9 mouse cellular contexts compared by ENCODE assay signal in genomic region chr7:80888595-80888994, GRCm38 (mm10). TPM values are rescaled to one million over a fixed set of nuclear protein-coding genes. Genes with fewer than 3 reads are reported as not detected.
A peak's percentile ranks its signal among the peaks of the same experiment; 100 is the strongest.
DNase-seq lines count a peak whose midpoint lies in the region; ATAC-seq and TF ChIP-seq lines count a peak whose summit lies in the region.
"Had no signal": no experiment of that assay in that cellular context is flagged by ENCODE, and none has a peak within 500 bp of the region (broad histone marks: within the 10 kb centered on the region; RNA-seq: fewer than 3 reads in every experiment).

No protein-coding gene starts in this region.

- in situ Hi-C loops in ES-E14 (cut with MboI; ENCODE audit: low sequenced_read_pairs in 2 of 2, unreplicated experiment in 2 of 2): loop anchor here in 1 of 2 experiments (10.0 kb wide), 2 partner anchors 176 to 266 kb away; no protein-coding TSS in a partner anchor

- no peak for DNase-seq in intestine, embryonic 14.5 days (ENCODE audit: low spot score)
- DNase-seq in ES-E14 (ENCODE audit: low read depth, low spot score) (no peak), adipocyte (ENCODE audit: low spot score) (no peak)
- no peak for DNase-seq in embryonic facial prominence, embryonic 14.5 days (ENCODE audit: low spot score)
- DNase-seq in limb, embryonic 14.5 days (ENCODE audit: low spot score): no peak
- DNase-seq in left cerebral cortex, postnatal 14 days (ENCODE audit: low spot score in 2 of 2): no peak

- H3K4me1 ChIP-seq in intestine, embryonic 14.5 days (replicated peaks; ENCODE audit: control insufficient read depth, insufficient read depth, low read length): peaks cover 7% of the 10 kb centered on the region; the same call in 1 of the 2 replicates
- H3K4me1 ChIP-seq in intestine, postnatal 0 days (replicated peaks; ENCODE audit: control insufficient read depth, insufficient read depth, low read length): no peaks in the 10 kb centered on the region
- peaks cover 0 to 7% of the 10 kb centered on the region in 2 experiments; a peak in 2 of 4 replicates for H3K4me1 ChIP-seq in ES-E14 (ENCODE audit: control insufficient read depth in 2 of 2, insufficient read depth in 2 of 2, low read length in 2 of 2, poor library complexity in 1 of 2)
- H3K4me1 ChIP-seq in embryonic facial prominence, embryonic 14.5 days (ENCODE audit: control insufficient read depth, insufficient read depth, low read length): no peaks in the 10 kb centered on the region; the same call in 1 of the 2 replicates
- H3K4me1 ChIP-seq in limb, embryonic 14.5 days (ENCODE audit: control insufficient read depth, insufficient read depth, low read length): peaks cover 12% of the 10 kb centered on the region

- peaks cover 35% of the 10 kb centered on the region for H3K36me3 ChIP-seq in intestine, embryonic 14.5 days (ENCODE audit: control insufficient read depth, insufficient read depth, low read length)
- peaks cover 29% of the 10 kb centered on the region for H3K36me3 ChIP-seq in intestine, postnatal 0 days (ENCODE audit: control insufficient read depth, insufficient read depth)
- H3K36me3 ChIP-seq in ES-E14 (ENCODE audit: control insufficient read depth, insufficient read depth, low read length, poor library complexity, severe bottlenecking): peaks cover 26% of the 10 kb centered on the region
- H3K36me3 ChIP-seq in embryonic facial prominence, embryonic 14.5 days (ENCODE audit: control insufficient read depth, insufficient read depth, low read length): peaks cover 29% of the 10 kb centered on the region
- H3K36me3 ChIP-seq in limb, embryonic 14.5 days (ENCODE audit: control insufficient read depth, insufficient read depth, low read length): peaks cover 34% of the 10 kb centered on the region

- peak overlapping the region; percentile 43; the same call in 1 of the 2 replicates for H3K27ac ChIP-seq in intestine, embryonic 14.5 days (ENCODE audit: low read depth)
- H3K27ac ChIP-seq in intestine, postnatal 0 days (ENCODE audit: low read depth, low read length): no peak overlapping the region
- peak overlapping the region; percentile 46 for H3K27ac ChIP-seq in ES-E14 (ENCODE audit: insufficient read depth, low read depth, low read length, poor library complexity, severe bottlenecking)
- peak overlapping the region; percentile 73 for H3K27ac ChIP-seq in embryonic facial prominence, embryonic 14.5 days (replicated peaks; ENCODE audit: low read depth, low read length)
- H3K27ac ChIP-seq in limb, embryonic 14.5 days (replicated peaks; ENCODE audit: low read depth, low read length): peak overlapping the region; percentile 87
- H3K27ac ChIP-seq: liver, embryonic 14.5 days had no signal

- intact Hi-C loops in left cerebral cortex, postnatal 14 days (cut with DNase I): loop anchor here (10.0 kb wide), 1 partner anchor 266 kb away; no protein-coding TSS in a partner anchor

- H3K4me3 ChIP-seq in intestine, embryonic 14.5 days (ENCODE audit: low read depth, low read length): no peak overlapping the region
- H3K4me3 ChIP-seq in intestine, postnatal 0 days (ENCODE audit: low read depth, low read length): no peak overlapping the region
- peak overlapping the region in 1 of 2 experiments; percentile 43; a peak in 3 of 4 replicates for H3K4me3 ChIP-seq in ES-E14 (ENCODE audit: insufficient read depth in 1 of 2, low read depth in 1 of 2, low read length in 2 of 2, poor library complexity in 1 of 2, severe bottlenecking in 1 of 2)
- no peak overlapping the region for H3K4me3 ChIP-seq in embryonic facial prominence, embryonic 14.5 days (ENCODE audit: low read depth, low read length)
- H3K4me3 ChIP-seq in limb, embryonic 14.5 days (replicated peaks; ENCODE audit: low read length): no peak overlapping the region

- H3K27me3 ChIP-seq in intestine, embryonic 14.5 days (replicated peaks; ENCODE audit: control insufficient read depth, insufficient read depth, low read length): no peaks in the 10 kb centered on the region
- H3K27me3 ChIP-seq in intestine, postnatal 0 days (replicated peaks; ENCODE audit: control insufficient read depth, insufficient read depth, low read length): no peaks in the 10 kb centered on the region
- no peaks in the 10 kb centered on the region for H3K27me3 ChIP-seq in embryonic facial prominence, embryonic 14.5 days (replicated peaks; ENCODE audit: control insufficient read depth, insufficient read depth, low read length)
- no peaks in the 10 kb centered on the region for H3K27me3 ChIP-seq in limb, embryonic 14.5 days (ENCODE audit: control insufficient read depth, insufficient read depth, low read length)

- WGBS in intestine, embryonic 14.5 days: 69% methylated on average over 7 of the region's 7 CpGs
- 76% methylated on average over 7 of the region's 7 CpGs for WGBS in intestine, postnatal 0 days
- 70% methylated on average over 7 of the region's 7 CpGs for WGBS in embryonic facial prominence, embryonic 14.5 days
- WGBS in limb, embryonic 14.5 days: 72% methylated on average over 7 of the region's 7 CpGs

- H3K9me3 ChIP-seq in intestine, embryonic 14.5 days (ENCODE audit: control insufficient read depth, low read length): no peaks in the 10 kb centered on the region
- no peaks in the 10 kb centered on the region for H3K9me3 ChIP-seq in intestine, postnatal 0 days (ENCODE audit: control insufficient read depth)
- no peaks in the 10 kb centered on the region for H3K9me3 ChIP-seq in ES-E14 (ENCODE audit: control insufficient read depth, insufficient read depth, low read depth, low read length)
- H3K9me3 ChIP-seq in embryonic facial prominence, embryonic 14.5 days (ENCODE audit: control insufficient read depth, low read length): no peaks in the 10 kb centered on the region
- H3K9me3 ChIP-seq in limb, embryonic 14.5 days (ENCODE audit: control insufficient read depth, low read length): no peaks in the 10 kb centered on the region

- peak; percentile 22; the same call in 1 of the 2 replicates for ATAC-seq in intestine, embryonic 14.5 days (replicated peaks; ENCODE audit: low FRiP score, low TSS enrichment, low read depth)
- no peak for ATAC-seq in intestine, postnatal 0 days
- ATAC-seq in embryonic facial prominence, embryonic 14.5 days (ENCODE audit: low read depth): 0 out of 2 replicates have a peak, but pooled peaks have one; percentile 13
- ATAC-seq in limb, embryonic 14.5 days (ENCODE audit: low FRiP score, low read depth): no peak
- no peak for ATAC-seq in monocyte, adult 5-6 weeks (replicated peaks; ENCODE audit: insufficient number of reproducible peaks, low FRiP score, low TSS enrichment, poor library complexity, severe bottlenecking)

- no peak for TF ChIP-seq CTCF in intestine, postnatal 0 days (IDR thresholded peaks at IDR 0.05; ENCODE audit: low read depth)

- TF ChIP-seq POLR2A in limb, embryonic 14.5 days (IDR thresholded peaks at IDR 0.05; ENCODE audit: borderline replicate concordance, extremely low read depth, insufficient read depth, insufficient read length): no peak

- no peak overlapping the region for H3K9ac ChIP-seq in intestine, embryonic 14.5 days (ENCODE audit: low read length)
- H3K9ac ChIP-seq in intestine, postnatal 0 days (ENCODE audit: low read depth, low read length): no peak overlapping the region
- H3K9ac ChIP-seq in ES-E14 (ENCODE audit: insufficient read depth, low read depth, low read length, poor library complexity, severe bottlenecking): peak overlapping the region; percentile 20; the same call in 1 of the 2 replicates
- peak overlapping the region; percentile 10; the same call in 1 of the 2 replicates for H3K9ac ChIP-seq in embryonic facial prominence, embryonic 14.5 days (ENCODE audit: low read depth, low read length)
- no peak overlapping the region for H3K9ac ChIP-seq in limb, embryonic 14.5 days (ENCODE audit: low read depth, low read length, severe bottlenecking)
- H3K9ac ChIP-seq: liver, embryonic 14.5 days had no signal

- H3K4me2 ChIP-seq in intestine, embryonic 14.5 days (ENCODE audit: low read length): no peak overlapping the region
- no peak overlapping the region for H3K4me2 ChIP-seq in intestine, postnatal 0 days (replicated peaks; ENCODE audit: low read depth)
- no peak overlapping the region for H3K4me2 ChIP-seq in embryonic facial prominence, embryonic 14.5 days (ENCODE audit: low read depth, low read length)
- no peak overlapping the region for H3K4me2 ChIP-seq in limb, embryonic 14.5 days (replicated peaks; ENCODE audit: low read depth, low read length, severe bottlenecking)

RNA-seq across cellular contexts. Expression of gene Wdr73, which starts 12.5 kb away (rescaled TPM):
- polyA plus RNA-seq in intestine, embryonic 14.5 days (2014; fragmentation: Nextera tagmentation; extraction: Ambion mirVana): 34.4 and 37.9 TPM in 2 replicates
- polyA plus RNA-seq in intestine, postnatal 0 days (2015; fragmentation: Nextera tagmentation; extraction: Ambion mirVana): 9.3 and 9.6 TPM in 2 replicates
- 38.2 and 41.5 TPM in 2 replicates for total RNA-seq in ES-E14 (2012; rRNA removed)
- polyA plus RNA-seq in embryonic facial prominence, embryonic 14.5 days (2014; fragmentation: Nextera tagmentation; extraction: Ambion mirVana): 20.9 and 25.8 TPM in 2 replicates
- 23.1 and 26.5 TPM in 2 replicates for polyA plus RNA-seq in limb, embryonic 14.5 days (2012; rRNA removed)
- polyA plus RNA-seq in limb, embryonic 14.5 days (2014; fragmentation: Nextera tagmentation; extraction: Ambion mirVana): 22.6 and 26.0 TPM in 2 replicates
- total RNA-seq in monocyte, adult 5-6 weeks (2017): 6.9 to 25.2 TPM (median 10.8 TPM) in 3 replicates
- total RNA-seq in left cerebral cortex, postnatal 14 days (2021): 10 to 100 TPM; 26.8 to 28.3 TPM

RNA-seq across cellular contexts. Expression of gene Nmb, which starts 16.3 kb away (rescaled TPM):
- 7.1 and 7.4 TPM in 2 replicates for polyA plus RNA-seq in intestine, embryonic 14.5 days (2014; fragmentation: Nextera tagmentation; extraction: Ambion mirVana)
- polyA plus RNA-seq in intestine, postnatal 0 days (2015; fragmentation: Nextera tagmentation; extraction: Ambion mirVana): 2.1 and 2.8 TPM in 2 replicates
- 17.4 and 23.2 TPM in 2 replicates for total RNA-seq in ES-E14 (2012; rRNA removed)
- 7.7 and 9.0 TPM in 2 replicates for polyA plus RNA-seq in embryonic facial prominence, embryonic 14.5 days (2014; fragmentation: Nextera tagmentation; extraction: Ambion mirVana)
- 8.3 and 8.5 TPM in 2 replicates for polyA plus RNA-seq in limb, embryonic 14.5 days (2012; rRNA removed)
- 4.9 and 8.1 TPM in 2 replicates for polyA plus RNA-seq in limb, embryonic 14.5 days (2014; fragmentation: Nextera tagmentation; extraction: Ambion mirVana)
- 1.6 to 7.3 TPM (median 3.1 TPM) in 3 replicates for total RNA-seq in monocyte, adult 5-6 weeks (2017)
- 1 to 10 TPM; 5.4 to 5.5 TPM for total RNA-seq in left cerebral cortex, postnatal 14 days (2021)

RNA-seq across cellular contexts. Expression of gene Zscan2, which starts 27.9 kb away (rescaled TPM):
- 2.4 and 3.3 TPM in 2 replicates for polyA plus RNA-seq in intestine, embryonic 14.5 days (2014; fragmentation: Nextera tagmentation; extraction: Ambion mirVana)
- 0.68 and 0.80 TPM in 2 replicates for polyA plus RNA-seq in intestine, postnatal 0 days (2015; fragmentation: Nextera tagmentation; extraction: Ambion mirVana)
- total RNA-seq in ES-E14 (2012; rRNA removed): 2.3 and 2.4 TPM in 2 replicates
- 1.8 and 2.1 TPM in 2 replicates for polyA plus RNA-seq in embryonic facial prominence, embryonic 14.5 days (2014; fragmentation: Nextera tagmentation; extraction: Ambion mirVana)
- 17.3 and 19.8 TPM in 2 replicates for polyA plus RNA-seq in limb, embryonic 14.5 days (2012; rRNA removed)
- polyA plus RNA-seq in limb, embryonic 14.5 days (2014; fragmentation: Nextera tagmentation; extraction: Ambion mirVana): 2.7 and 2.8 TPM in 2 replicates
- 6.9 to 12.1 TPM (median 9.2 TPM) in 3 replicates for total RNA-seq in monocyte, adult 5-6 weeks (2017)
- total RNA-seq in left cerebral cortex, postnatal 14 days (2021): 10 to 100 TPM; 10.3 to 10.8 TPM

RNA-seq across cellular contexts. Expression of gene Sec11a, which starts 59.0 kb away (rescaled TPM):
- polyA plus RNA-seq in intestine, embryonic 14.5 days (2014; fragmentation: Nextera tagmentation; extraction: Ambion mirVana): 218 and 221 TPM in 2 replicates
- 140 and 142 TPM in 2 replicates for polyA plus RNA-seq in intestine, postnatal 0 days (2015; fragmentation: Nextera tagmentation; extraction: Ambion mirVana)
- 171 and 218 TPM in 2 replicates for total RNA-seq in ES-E14 (2012; rRNA removed)
- polyA plus RNA-seq in embryonic facial prominence, embryonic 14.5 days (2014; fragmentation: Nextera tagmentation; extraction: Ambion mirVana): 194 and 218 TPM in 2 replicates
- 158 and 177 TPM in 2 replicates for polyA plus RNA-seq in limb, embryonic 14.5 days (2012; rRNA removed)
- 189 and 224 TPM in 2 replicates for polyA plus RNA-seq in limb, embryonic 14.5 days (2014; fragmentation: Nextera tagmentation; extraction: Ambion mirVana)
- 316 to 442 TPM (median 424 TPM) in 3 replicates for total RNA-seq in monocyte, adult 5-6 weeks (2017)
- 10 to 100 TPM; 54.9 to 62.4 TPM for total RNA-seq in left cerebral cortex, postnatal 14 days (2021)

Comparison
In these comparisons a context has a peak if more than half of its experiments do, and no peak if none do; other contexts are left out.
1. ATAC-seq: peak in intestine, embryonic 14.5 days (single experiment) and embryonic facial prominence, embryonic 14.5 days (single experiment); none in intestine, postnatal 0 days (single experiment), limb, embryonic 14.5 days (single experiment) and monocyte, adult 5-6 weeks (single experiment).
2. H3K9ac ChIP-seq: peak in ES-E14 (single experiment) and embryonic facial prominence, embryonic 14.5 days (single experiment); none in intestine, embryonic 14.5 days (single experiment), intestine, postnatal 0 days (single experiment) and limb, embryonic 14.5 days (single experiment).